Mouse (Mus musculus): ENCODE results near the gene Itpr3. TPM values are rescaled to one million over a fixed set of nuclear protein-coding genes. Genes with fewer than 3 reads are reported as not detected.

The Itpr3 gene
- polyA plus RNA-seq, 1 experiment from 2014 or later, result 0.41 TPM

DNA sequence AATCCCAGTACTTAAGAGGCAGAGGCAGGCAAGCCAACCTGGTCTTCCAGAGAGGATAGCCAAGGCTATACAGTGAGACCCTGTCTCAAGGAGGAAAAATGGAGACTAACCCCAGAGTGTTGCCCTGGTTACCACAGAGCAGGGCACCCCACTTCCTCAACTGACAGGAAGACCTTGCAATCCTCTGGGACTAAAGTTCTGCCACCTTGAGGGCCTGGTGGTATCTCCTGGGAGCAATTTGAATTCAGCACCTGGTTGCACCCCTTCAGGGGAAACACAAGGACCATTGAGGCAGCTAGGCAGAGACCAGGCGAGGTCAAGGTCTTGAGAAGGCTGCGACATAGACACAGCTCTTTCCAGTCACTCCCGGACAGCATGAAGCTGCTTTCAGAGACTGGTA is 31.2 kb upstream of the Itpr3 start:
- Histone ChIP-seq H3K9me3 (replicated peaks) (no peaks in the 10 kb centered on the region), H3K27me3 (no peaks in the 10 kb centered on the region), H3K9ac (no peak overlapping the region), H3K27ac (no peak overlapping the region), H3K4me1 (peaks cover 19% of the 10 kb centered on the region), H3K36me3 (ENCODE audit: poor library complexity, severe bottlenecking) (peaks cover 46% of the 10 kb centered on the region), H3K4me2 (no peak overlapping the region), H3K4me3 (no peak overlapping the region)
- no peak for ATAC-seq
- 96% methylated on average over 3 of the region's 3 CpGs for WGBS

GRCm38 (mm10) chr17:27027460-27028283 is 29.4 kb upstream of the Itpr3 start:
- 46% methylated on average over 12 of the region's 12 CpGs for WGBS

DNA sequence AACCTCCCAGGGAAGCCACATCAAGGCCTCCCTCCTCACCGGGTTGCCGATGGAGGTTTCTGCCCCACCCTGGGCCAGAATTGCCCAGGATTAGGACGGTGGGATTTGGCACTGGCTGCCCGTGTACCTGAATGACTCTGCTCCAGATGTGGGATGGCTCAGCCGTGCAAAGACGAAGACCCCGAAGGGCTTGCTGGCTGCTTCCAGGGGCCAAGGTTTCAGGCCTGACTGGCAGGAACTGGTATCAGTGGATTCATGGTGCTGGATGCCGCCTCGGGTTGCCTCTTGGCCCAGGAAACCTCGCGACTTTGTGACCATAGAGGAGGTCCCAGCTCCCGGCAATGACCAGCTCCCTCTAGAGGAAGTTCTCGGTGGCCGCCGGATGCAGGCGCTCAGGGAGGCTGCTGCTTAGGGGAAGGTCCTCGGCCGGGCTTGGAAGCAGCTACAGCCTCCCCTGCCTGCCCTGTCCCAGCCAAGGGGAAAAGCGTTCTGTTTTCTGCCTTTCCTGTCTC is 28.8 kb upstream of the Itpr3 start:
- peak; percentile 78 for ATAC-seq
- peaks cover 19% of the 10 kb centered on the region for H3K4me1 ChIP-seq
- H3K9me3 ChIP-seq (replicated peaks), result no peaks in the 10 kb centered on the region
- peaks cover 25% of the 10 kb centered on the region for H3K36me3 ChIP-seq (ENCODE audit: poor library complexity, severe bottlenecking)
- H3K4me2 ChIP-seq, result peak overlapping the region; percentile 85
- H3K27me3 ChIP-seq, result no peaks in the 10 kb centered on the region
- peak overlapping the region; percentile 90 for H3K9ac ChIP-seq
- H3K4me3 ChIP-seq, result peak overlapping the region; percentile 53
- under 1% methylated on average over 19 of the region's 19 CpGs for WGBS
- H3K27ac ChIP-seq, result peak overlapping the region; percentile 36; the same call in 1 of the 2 replicates

More at GRCm38 (mm10) chr17:27027460-27028283, 29.4 kb upstream of the Itpr3 start:
- H3K27me3 ChIP-seq, result no peaks in the 10 kb centered on the region
- H3K4me2 ChIP-seq, result peak overlapping the region; percentile 85
- peaks cover 29% of the 10 kb centered on the region for H3K36me3 ChIP-seq (ENCODE audit: poor library complexity, severe bottlenecking)
- H3K27ac ChIP-seq, result peak overlapping the region; percentile 36; the same call in 1 of the 2 replicates
- H3K4me1 ChIP-seq, result peaks cover 19% of the 10 kb centered on the region
- H3K4me3 ChIP-seq, result peak overlapping the region; percentile 53
- no peaks in the 10 kb centered on the region for H3K9me3 ChIP-seq (replicated peaks)
- ATAC-seq, result peak; percentile 25; the same call in 1 of the 2 replicates
- peak overlapping the region; percentile 90 for H3K9ac ChIP-seq

GRCm38 (mm10) chr17:27028909-27029308 is 28.2 kb upstream of the Itpr3 start, which contains the start of gene Bak1:
Bak1 (minus strand) TSS chr17:27029009.
- Histone ChIP-seq H3K9me3 (replicated peaks) (no peaks in the 10 kb centered on the region), H3K4me2 (peak within 1 kb of the TSS; percentile 85), H3K27ac (peak within 1 kb of the TSS; percentile 36; the same call in 1 of the 2 replicates), H3K27me3 (no peaks in the 10 kb centered on the region; the same call in 1 of the 2 replicates), H3K36me3 (ENCODE audit: poor library complexity, severe bottlenecking) (peaks cover 20% of the 10 kb centered on the region), H3K4me1 (peaks cover 19% of the 10 kb centered on the region), H3K9ac (peak within 1 kb of the TSS; percentile 90), H3K4me3 (peak within 1 kb of the TSS; percentile 53)
- WGBS, result 56% methylated on average over 3 of the region's 4 CpGs
- ATAC-seq, result no peak

DNA sequence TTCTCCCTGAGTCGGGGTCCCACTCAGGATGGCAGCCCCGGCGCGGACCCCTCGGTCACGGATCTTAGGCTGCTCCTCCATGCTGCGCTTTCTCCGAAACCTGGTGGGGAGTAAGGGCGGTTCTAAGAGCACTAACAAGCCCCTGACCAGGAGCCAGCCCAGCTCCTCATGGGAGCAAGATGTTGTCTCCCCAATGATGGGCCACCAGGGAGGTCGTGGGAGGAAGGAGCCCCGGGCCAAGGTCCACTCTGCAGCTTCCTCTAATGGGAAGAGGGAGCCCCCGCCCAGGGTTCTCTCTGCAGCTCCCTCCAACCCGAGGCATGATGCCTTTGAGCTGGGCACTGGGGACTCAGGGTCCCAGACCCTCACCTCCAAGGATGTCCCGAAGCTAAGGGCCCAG is 27.7 kb upstream of the Itpr3 start:
- no peak for ATAC-seq
- Histone ChIP-seq H3K9me3 (replicated peaks) (no peaks in the 10 kb centered on the region), H3K9ac (no peak overlapping the region), H3K4me2 (no peak overlapping the region), H3K36me3 (ENCODE audit: poor library complexity, severe bottlenecking) (peaks cover 15% of the 10 kb centered on the region), H3K27ac (no peak overlapping the region), H3K4me3 (no peak overlapping the region), H3K4me1 (peaks cover 19% of the 10 kb centered on the region), H3K27me3 (no peaks in the 10 kb centered on the region; the same call in 1 of the 2 replicates)
- 87% methylated on average over 14 of the region's 14 CpGs for WGBS

GRCm38 (mm10) chr17:27030896-27031295 is 26.2 kb upstream of the Itpr3 start:
- peaks cover 19% of the 10 kb centered on the region for H3K4me1 ChIP-seq
- H3K4me2 ChIP-seq, result no peak overlapping the region
- H3K4me3 ChIP-seq, result no peak overlapping the region
- H3K27ac ChIP-seq, result no peak overlapping the region
- H3K27me3 ChIP-seq, result no peaks in the 10 kb centered on the region; the same call in 1 of the 2 replicates
- 92% methylated on average over 4 of the region's 4 CpGs for WGBS
- H3K36me3 ChIP-seq (ENCODE audit: poor library complexity, severe bottlenecking), result peaks cover 2% of the 10 kb centered on the region
- no peak overlapping the region for H3K9ac ChIP-seq
- no peak for ATAC-seq
- no peaks in the 10 kb centered on the region for H3K9me3 ChIP-seq (replicated peaks)

GRCm38 (mm10) chr17:27032328-27032727 is 24.8 kb upstream of the Itpr3 start:
- 60% methylated on average over 7 of the region's 7 CpGs for WGBS
- ATAC-seq, result no peak; the same call in 1 of the 2 replicates
- H3K27ac ChIP-seq, result no peak overlapping the region

GRCm38 (mm10) chr17:27032869-27033268 is 24.2 kb upstream of the Itpr3 start:
- no peak overlapping the region for H3K4me3 ChIP-seq
- no peaks in the 10 kb centered on the region for H3K9me3 ChIP-seq (replicated peaks)
- no peaks in the 10 kb centered on the region; the same call in 1 of the 2 replicates for H3K27me3 ChIP-seq
- no peak overlapping the region for H3K27ac ChIP-seq
- no peaks in the 10 kb centered on the region for H3K36me3 ChIP-seq (ENCODE audit: poor library complexity, severe bottlenecking)
- peaks cover 7% of the 10 kb centered on the region for H3K4me1 ChIP-seq
- no peak overlapping the region for H3K9ac ChIP-seq
- ATAC-seq, result peak; percentile 58
- H3K4me2 ChIP-seq, result peak overlapping the region; percentile 17
- 0% methylated on average over 14 of the region's 14 CpGs for WGBS

More at GRCm38 (mm10) chr17:27032328-27032727, 24.8 kb upstream of the Itpr3 start:
- Histone ChIP-seq H3K4me2 (no peak overlapping the region), H3K9me3 (replicated peaks) (no peaks in the 10 kb centered on the region), H3K9ac (no peak overlapping the region), H3K36me3 (ENCODE audit: poor library complexity, severe bottlenecking) (no peaks in the 10 kb centered on the region), H3K4me1 (peaks cover 13% of the 10 kb centered on the region), H3K4me3 (no peak overlapping the region), H3K27me3 (no peaks in the 10 kb centered on the region; the same call in 1 of the 2 replicates)

DNA sequence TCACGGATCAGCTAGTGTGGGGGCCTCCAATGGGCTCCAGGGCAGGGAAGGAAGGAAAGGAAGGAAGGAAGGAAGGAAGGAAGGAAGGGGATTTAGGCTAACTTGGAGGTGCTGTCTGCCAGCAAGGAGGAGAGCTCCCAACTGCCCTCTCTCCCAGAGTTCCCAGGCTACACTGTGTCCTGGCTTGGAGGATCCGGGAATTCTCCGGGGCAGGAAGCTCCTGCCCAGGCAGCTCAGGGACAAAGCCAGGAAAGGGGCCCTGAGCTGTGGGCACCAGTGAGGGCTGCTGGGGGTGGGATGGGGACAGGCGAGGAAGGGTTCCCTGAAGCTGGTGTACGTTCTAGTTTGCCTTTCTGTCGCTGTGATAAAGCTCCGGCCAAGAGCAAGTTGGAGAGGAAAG is 20.6 kb upstream of the Itpr3 start:
- Histone ChIP-seq H3K27ac (no peak overlapping the region), H3K9me3 (replicated peaks) (no peaks in the 10 kb centered on the region), H3K4me2 (no peak overlapping the region), H3K4me1 (peaks cover 21% of the 10 kb centered on the region), H3K9ac (no peak overlapping the region), H3K4me3 (no peak overlapping the region), H3K36me3 (ENCODE audit: poor library complexity, severe bottlenecking) (no peaks in the 10 kb centered on the region), H3K27me3 (no peaks in the 10 kb centered on the region; the same call in 1 of the 2 replicates)
- no peak for ATAC-seq
- WGBS, result 80% methylated on average over 7 of the region's 7 CpGs

- Histone ChIP-seq H3K36me3 (ENCODE audit: poor library complexity, severe bottlenecking) (no peaks in the 10 kb centered on the region), H3K9ac (no peak overlapping the region), H3K4me3 (no peak overlapping the region), H3K9me3 (replicated peaks) (no peaks in the 10 kb centered on the region), H3K27me3 (no peaks in the 10 kb centered on the region; the same call in 1 of the 2 replicates), H3K27ac (no peak overlapping the region), H3K4me2 (no peak overlapping the region), H3K4me1 (peaks cover 21% of the 10 kb centered on the region)
- ATAC-seq, result no peak
- 39% methylated on average over 18 of the region's 18 CpGs for WGBS
Observed at GRCm38 (mm10) chr17:27038335-27039050, 18.6 kb upstream of the Itpr3 start.

DNA sequence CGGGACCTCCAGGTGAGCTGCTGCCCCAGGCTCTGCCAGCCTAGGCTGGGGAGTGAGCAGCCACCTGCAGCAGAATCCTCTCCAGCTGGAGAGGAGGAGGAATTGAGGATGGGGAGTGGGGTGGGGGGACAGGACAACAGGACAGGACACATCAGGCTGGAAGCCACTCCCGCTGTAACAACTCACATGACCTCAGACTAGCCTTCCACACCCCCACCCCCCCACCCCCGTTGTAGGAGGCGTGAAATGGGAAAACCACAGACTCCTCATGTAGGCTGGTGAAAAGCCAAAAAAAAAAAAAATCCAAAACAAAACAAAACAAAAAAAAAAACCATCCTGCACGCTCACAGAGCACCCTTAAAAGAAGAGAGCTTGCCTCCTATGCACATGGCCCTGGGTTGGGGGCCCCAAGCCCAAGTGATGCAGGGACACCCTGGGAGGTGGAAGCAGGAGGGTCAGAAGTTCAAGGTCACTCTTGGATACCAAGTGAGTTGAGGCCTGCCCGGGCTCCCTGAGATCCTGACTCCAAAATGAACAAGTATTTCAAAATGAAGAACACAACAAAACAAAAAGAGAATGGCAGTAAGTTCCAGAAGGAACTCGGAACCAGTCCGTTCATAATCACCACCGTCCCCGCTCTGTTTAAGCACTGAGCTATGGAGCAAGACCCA is 17.5 kb upstream of the Itpr3 start:
- Histone ChIP-seq H3K36me3 (ENCODE audit: poor library complexity, severe bottlenecking) (no peaks in the 10 kb centered on the region), H3K9ac (no peak overlapping the region), H3K9me3 (replicated peaks) (no peaks in the 10 kb centered on the region), H3K27me3 (no peaks in the 10 kb centered on the region), H3K4me3 (no peak overlapping the region), H3K4me2 (0 out of 2 replicates have a peak overlapping the region, but pooled peaks have one; percentile 47), H3K4me1 (peaks cover 21% of the 10 kb centered on the region), H3K27ac (no peak overlapping the region)
- WGBS, result 64% methylated on average over 10 of the region's 10 CpGs
- ATAC-seq, result no peak

Data from forebrain, embryonic 13.5 days (tissue).